Mouse (Mus musculus): ENCODE measurements around the gene Slc39a11. TPM values are rescaled to one million over a fixed set of nuclear protein-coding genes. Genes with fewer than 3 reads are reported as not detected.

Gene Slc39a11
- polyA plus RNA-seq (2015; fragmentation: Illumina TruSeq; extraction: RNeasy Lipid Tissue Mini Kit (QIAGEN cat#74804); ENCODE audit: low read depth, low replicate concordance): 14.7 TPM

GRCm38 (mm10) chr11:113649353-113650210, at the start of gene Slc39a11:
TSS of gene Slc39a11 (minus strand) at chr11:113650079.

GRCm38 (mm10) chr11:113683957-113684706, 34.3 kb upstream of the Slc39a11 start, which contains the start of the genes Fam104a and D11Wsu47e:
TSS of gene Fam104a (minus strand) at chr11:113684155.
TSS of gene D11Wsu47e (plus strand) at chr11:113684412.

GRCm38 (mm10) chr11:113648690-113649352, 1.1 kb downstream of the Slc39a11 start, which contains the start of gene Cog1:
TSS of gene Cog1 (plus strand) at chr11:113649169.

DNA sequence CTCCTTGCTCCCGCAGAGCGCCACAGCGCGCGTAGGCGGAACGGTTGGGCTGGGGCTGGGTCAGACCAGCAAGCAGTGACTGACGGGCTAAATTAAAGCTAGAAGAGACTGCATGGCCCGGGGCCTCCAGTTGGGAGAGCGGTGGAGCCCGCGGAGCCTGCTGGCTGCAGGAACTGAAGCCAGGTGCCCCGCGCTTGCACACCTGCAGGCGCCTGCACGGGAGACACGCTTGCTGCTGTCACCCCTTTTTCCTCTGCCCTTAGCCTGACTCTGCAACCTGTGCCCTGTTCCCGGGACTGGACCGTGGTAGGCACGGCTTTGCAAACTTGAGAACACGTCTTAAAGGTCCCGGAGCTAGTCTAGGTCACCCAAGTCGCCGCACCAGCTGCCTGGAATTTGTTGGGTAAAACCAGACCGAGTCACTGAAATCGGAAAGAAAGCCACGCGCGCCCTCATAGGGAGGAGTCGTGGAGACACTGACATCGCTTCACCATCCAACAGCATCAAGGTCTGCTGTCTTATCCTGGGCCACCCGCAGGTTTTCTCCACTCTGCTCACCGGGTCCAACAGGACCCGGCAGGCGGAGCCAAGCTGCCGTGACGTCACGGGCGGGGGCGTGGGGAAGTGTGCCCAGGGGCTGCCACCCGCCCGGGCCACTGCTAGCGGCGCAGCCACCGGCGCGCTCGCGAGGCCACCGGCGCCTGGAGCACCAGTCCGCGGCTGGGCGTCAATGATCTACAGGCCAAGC, 31.0 kb downstream of the Slc39a11 start, which contains the start of gene Sstr2:
Gene Sstr2, plus strand, starts transcription at position 671 of the 748 bp plus-strand sequence.

Other genes starting within 250 kb of the Slc39a11 start
- gene Sstr2, start 30.7 kb downstream of the Slc39a11 start, polyA plus RNA-seq (2015; fragmentation: Illumina TruSeq; extraction: RNeasy Lipid Tissue Mini Kit (QIAGEN cat#74804); ENCODE audit: low read depth, low replicate concordance): 20.6 TPM
- gene Cog1, start 910 bp downstream of the Slc39a11 start, polyA plus RNA-seq (2015; fragmentation: Illumina TruSeq; extraction: RNeasy Lipid Tissue Mini Kit (QIAGEN cat#74804); ENCODE audit: low read depth, low replicate concordance): 41.3 TPM
- gene Fam104a, start 34.1 kb upstream of the Slc39a11 start, polyA plus RNA-seq (2015; fragmentation: Illumina TruSeq; extraction: RNeasy Lipid Tissue Mini Kit (QIAGEN cat#74804); ENCODE audit: low read depth, low replicate concordance): 34.3 TPM
- 10.4 TPM for gene D11Wsu47e, start 34.3 kb upstream of the Slc39a11 start, polyA plus RNA-seq (2015; fragmentation: Illumina TruSeq; extraction: RNeasy Lipid Tissue Mini Kit (QIAGEN cat#74804); ENCODE audit: low read depth, low replicate concordance)
- gene Cpsf4l, start 59.9 kb upstream of the Slc39a11 start, polyA plus RNA-seq (2015; fragmentation: Illumina TruSeq; extraction: RNeasy Lipid Tissue Mini Kit (QIAGEN cat#74804); ENCODE audit: low read depth, low replicate concordance): not detected
- gene Cdc42ep4, start 101.8 kb upstream of the Slc39a11 start, polyA plus RNA-seq (2015; fragmentation: Illumina TruSeq; extraction: RNeasy Lipid Tissue Mini Kit (QIAGEN cat#74804); ENCODE audit: low read depth, low replicate concordance): 25.2 TPM